In genomic region chr10:8519014-8519491, GRCm38 (mm10) we compare ENCODE assay signal across 8 mouse cellular contexts. TPM values are rescaled to one million over a fixed set of nuclear protein-coding genes. Genes with fewer than 3 reads are reported as not detected.
DNase-seq lines count a peak whose midpoint lies in the region; ATAC-seq and TF ChIP-seq lines count a peak whose summit lies in the region.

No protein-coding gene starts in this region.

- H3K27ac ChIP-seq in layer of hippocampus, adult 2 months = peak overlapping the region; percentile 86
- no peak overlapping the region for H3K27ac ChIP-seq in forebrain, embryonic 13.5 days
- no peak overlapping the region for H3K27ac ChIP-seq in midbrain, embryonic 15.5 days

- peaks cover 18% of the 10 kb centered on the region for H3K4me1 ChIP-seq in forebrain, embryonic 13.5 days
- H3K4me1 ChIP-seq in midbrain, embryonic 15.5 days = peaks cover 18% of the 10 kb centered on the region

- no peaks in the 10 kb centered on the region for H3K9me3 ChIP-seq in forebrain, embryonic 13.5 days (replicated peaks)
- no peaks in the 10 kb centered on the region for H3K9me3 ChIP-seq in midbrain, embryonic 15.5 days

- H3K27me3 ChIP-seq in forebrain, embryonic 13.5 days = peaks cover 27% of the 10 kb centered on the region
- H3K27me3 ChIP-seq in midbrain, embryonic 15.5 days (replicated peaks) = peaks cover 17% of the 10 kb centered on the region; the same call in 1 of the 2 replicates

- peak; percentile 61 for TF ChIP-seq CTCF in layer of hippocampus, adult 2 months (conservative IDR thresholded peaks at IDR 0.05)

- H3K4me2 ChIP-seq in forebrain, embryonic 13.5 days = peak overlapping the region; percentile 96
- peak overlapping the region; percentile 94 for H3K4me2 ChIP-seq in midbrain, embryonic 15.5 days

- peak overlapping the region; percentile 83 for H3K9ac ChIP-seq in forebrain, embryonic 13.5 days
- peak overlapping the region; percentile 69 for H3K9ac ChIP-seq in midbrain, embryonic 15.5 days

- peak in 1 of 2 experiments; percentile 23 for DNase-seq in layer of hippocampus, adult 2 months (ENCODE audit: low spot score in 2 of 2)
- DNase-seq in layer of hippocampus, adult 9-10 months (ENCODE audit: low spot score) = no peak
- DNase-seq in kidney, postnatal 14 days = peak; percentile 23
- DNase-seq in retina, postnatal 1 day = no peak
- no peak for DNase-seq in left cerebral cortex, adult 8-10 months (ENCODE audit: low spot score in 2 of 2)

- peak; percentile 30 for ATAC-seq in activated CD4-positive, CD25-positive, alpha-beta regulatory T cell, adult 4 months
- ATAC-seq in forebrain, embryonic 13.5 days = no peak
- ATAC-seq in midbrain, embryonic 15.5 days (replicated peaks) = peak; percentile 5

- peak overlapping the region; percentile 89 for H3K4me3 ChIP-seq in layer of hippocampus, adult 2 months
- H3K4me3 ChIP-seq in forebrain, embryonic 13.5 days = peak overlapping the region; percentile 79
- peak overlapping the region; percentile 88 for H3K4me3 ChIP-seq in midbrain, embryonic 15.5 days

- WGBS in forebrain, embryonic 13.5 days = under 1% methylated on average over 18 of the region's 18 CpGs
- under 1% methylated on average over 18 of the region's 18 CpGs for WGBS in midbrain, embryonic 15.5 days

- H3K36me3 ChIP-seq in forebrain, embryonic 13.5 days (ENCODE audit: poor library complexity, severe bottlenecking) = no peaks in the 10 kb centered on the region
- no peaks in the 10 kb centered on the region for H3K36me3 ChIP-seq in midbrain, embryonic 15.5 days (replicated peaks)

RNA-seq across cellular contexts. Expression of gene Ust, which starts 0.4 kb away (rescaled TPM):
- total RNA-seq in layer of hippocampus, adult 2 months (2021) = 10 to 100 TPM; 62.3 to 64.1 TPM
- under 1 TPM; 0.18 to 0.53 TPM for polyA plus RNA-seq in activated CD4-positive, CD25-positive, alpha-beta regulatory T cell, adult 4 months (2017; shearing (Covaris generic))
- 2.3 and 4.0 TPM in 2 replicates for polyA plus RNA-seq in forebrain, embryonic 13.5 days (2015; fragmentation: Nextera tagmentation; extraction: Ambion mirVana)
- 4.5 and 4.9 TPM in 2 replicates for polyA plus RNA-seq in midbrain, embryonic 15.5 days (2015; fragmentation: Nextera tagmentation; extraction: Ambion mirVana)
- total RNA-seq in left cerebral cortex, adult 8-10 months (2022) = 10 to 100 TPM; 18.3 to 21.4 (median 19.8) TPM
